Mouse (Mus musculus): ENCODE data around the gene Gm10961. TPM values are rescaled to one million over a fixed set of nuclear protein-coding genes. Genes with fewer than 3 reads are reported as not detected.

The Gm10961 gene
- polyA plus RNA-seq, 1 experiment, result not detected

GRCm38 (mm10) chr3:107612902-107613525, 18.1 kb upstream of the Gm10961 start:
- TF ChIP-seq POLR2A (IDR thresholded peaks at IDR 0.05; ENCODE audit: low read depth, low read length) (no peak), CTCF (conservative IDR thresholded peaks at IDR 0.05; ENCODE audit: insufficient read depth, insufficient read length, low read depth, low read length) (peak; percentile 97)
- Histone ChIP-seq H3K27me3 (replicated peaks; ENCODE audit: control insufficient read depth, insufficient read depth, low read length) (no peaks in the 10 kb centered on the region), H3K27ac (ENCODE audit: insufficient read depth, low read depth, low read length) (no peak overlapping the region), H3K4me1 (ENCODE audit: control insufficient read depth, insufficient read depth, low read length) (peaks cover 5% of the 10 kb centered on the region; the same call in 1 of the 2 replicates), H3K36me3 (ENCODE audit: control insufficient read depth, insufficient read depth, low read length) (peaks cover 6% of the 10 kb centered on the region), H3K4me3 (ENCODE audit: insufficient read depth, low read depth, low read length) (no peak overlapping the region)
- 50% methylated on average over 11 of the region's 11 CpGs for WGBS
- peak; percentile 92 for DNase-seq

DNA sequence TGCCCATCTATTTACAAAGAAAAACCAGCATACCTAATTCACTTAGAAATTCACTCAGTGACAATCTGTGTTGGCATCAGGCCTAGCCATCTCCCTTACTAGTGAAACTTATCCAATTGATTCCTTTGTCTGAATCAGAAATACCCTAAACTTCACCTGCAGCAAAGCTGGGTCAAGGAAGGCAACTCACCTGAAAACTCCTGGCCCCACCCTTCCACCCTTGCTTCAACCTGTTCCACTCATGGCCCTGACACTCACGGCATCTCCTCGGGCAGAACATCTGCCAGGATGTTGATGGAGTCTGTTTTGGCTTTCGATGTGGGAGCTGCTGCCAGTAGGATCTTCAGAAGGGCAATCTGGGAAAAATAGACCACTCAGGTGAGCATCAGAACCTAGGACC, 13.3 kb upstream of the Gm10961 start:
- H3K4me1 ChIP-seq (ENCODE audit: control insufficient read depth, insufficient read depth, low read length), result peaks cover under 1% of the 10 kb centered on the region; the same call in 1 of the 2 replicates
- WGBS, result 92% methylated on average over 3 of the region's 3 CpGs
- H3K4me3 ChIP-seq (ENCODE audit: insufficient read depth, low read depth, low read length), result no peak overlapping the region
- H3K27ac ChIP-seq (ENCODE audit: insufficient read depth, low read depth, low read length), result no peak overlapping the region
- no peaks in the 10 kb centered on the region for H3K27me3 ChIP-seq (replicated peaks; ENCODE audit: control insufficient read depth, insufficient read depth, low read length)
- TF ChIP-seq POLR2A (IDR thresholded peaks at IDR 0.05; ENCODE audit: low read depth, low read length), result no peak
- no peak for TF ChIP-seq CTCF (conservative IDR thresholded peaks at IDR 0.05; ENCODE audit: insufficient read depth, insufficient read length, low read depth, low read length)
- no peak for DNase-seq
- H3K36me3 ChIP-seq (ENCODE audit: control insufficient read depth, insufficient read depth, low read length), result peaks cover 17% of the 10 kb centered on the region

- Histone ChIP-seq H3K4me3 (ENCODE audit: insufficient read depth, low read depth, low read length) (no peak overlapping the region), H3K4me1 (ENCODE audit: control insufficient read depth, insufficient read depth, low read length) (no peaks in the 10 kb centered on the region), H3K27me3 (replicated peaks; ENCODE audit: control insufficient read depth, insufficient read depth, low read length) (no peaks in the 10 kb centered on the region), H3K27ac (ENCODE audit: insufficient read depth, low read depth, low read length) (no peak overlapping the region), H3K36me3 (ENCODE audit: control insufficient read depth, insufficient read depth, low read length) (peaks cover 20% of the 10 kb centered on the region)
- TF ChIP-seq CTCF (conservative IDR thresholded peaks at IDR 0.05; ENCODE audit: insufficient read depth, insufficient read length, low read depth, low read length) (no peak), POLR2A (IDR thresholded peaks at IDR 0.05; ENCODE audit: low read depth, low read length) (no peak)
- no peak for DNase-seq
- WGBS, result 82% methylated on average over 6 of the region's 6 CpGs
These were observed 11.2 kb upstream of the Gm10961 start for GRCm38 (mm10) chr3:107619911-107620310.

DNA sequence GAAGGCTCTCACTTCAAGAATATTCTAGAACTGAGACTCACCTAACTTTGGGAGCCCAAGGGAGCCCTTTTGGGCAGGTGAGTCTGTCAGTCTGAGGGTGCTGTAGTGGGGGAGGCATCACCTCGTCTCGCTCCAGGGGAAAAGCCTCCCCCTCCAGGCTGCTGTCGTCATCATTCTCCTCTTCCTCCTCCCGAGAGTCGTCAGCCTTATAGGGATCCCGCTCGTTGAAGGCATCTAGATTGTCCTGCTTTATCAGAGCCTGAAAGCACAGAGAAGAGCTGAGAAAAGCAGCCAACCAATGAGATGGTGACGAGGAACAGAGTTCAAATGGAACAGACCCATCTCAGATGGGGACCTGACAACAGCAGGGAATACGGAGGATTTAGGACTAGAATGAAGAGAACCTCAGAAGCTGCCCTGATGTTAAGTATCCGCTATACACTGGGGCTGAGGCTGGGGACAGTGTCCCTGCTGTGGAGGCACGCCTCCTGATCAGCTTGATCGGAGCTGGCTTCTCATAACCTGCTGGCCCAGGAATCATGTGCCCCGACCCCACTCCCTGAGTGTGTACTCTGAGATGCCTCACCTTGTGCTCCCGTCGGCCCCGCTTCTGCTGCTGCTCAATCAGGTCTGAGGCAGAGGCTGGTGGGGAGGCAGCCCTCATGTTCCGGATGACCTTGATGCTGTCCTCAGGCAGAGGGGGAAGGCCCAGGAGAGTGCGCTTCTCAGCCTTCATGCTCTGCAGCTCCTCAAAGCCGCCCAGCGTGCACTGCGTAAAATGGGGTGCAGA, 9.6 kb upstream of the Gm10961 start:
- no peak for DNase-seq
- 89% methylated on average over 21 of the region's 21 CpGs for WGBS
- peaks cover 20% of the 10 kb centered on the region for H3K36me3 ChIP-seq (ENCODE audit: control insufficient read depth, insufficient read depth, low read length)

GRCm38 (mm10) chr3:107622537-107622936, 8.6 kb upstream of the Gm10961 start:
- 97% methylated on average over 7 of the region's 7 CpGs for WGBS
- no peak for DNase-seq
- TF ChIP-seq POLR2A (IDR thresholded peaks at IDR 0.05; ENCODE audit: low read depth, low read length) (no peak), CTCF (conservative IDR thresholded peaks at IDR 0.05; ENCODE audit: insufficient read depth, insufficient read length, low read depth, low read length) (no peak)
- H3K4me3 ChIP-seq (ENCODE audit: insufficient read depth, low read depth, low read length), result no peak overlapping the region
- H3K27ac ChIP-seq (ENCODE audit: insufficient read depth, low read depth, low read length), result no peak overlapping the region
- no peaks in the 10 kb centered on the region for H3K4me1 ChIP-seq (ENCODE audit: control insufficient read depth, insufficient read depth, low read length)
- no peaks in the 10 kb centered on the region for H3K27me3 ChIP-seq (replicated peaks; ENCODE audit: control insufficient read depth, insufficient read depth, low read length)
- H3K36me3 ChIP-seq (ENCODE audit: control insufficient read depth, insufficient read depth, low read length), result peaks cover 21% of the 10 kb centered on the region

More for the DNA sequence above, 9.6 kb upstream of the Gm10961 start:
- TF ChIP-seq CTCF (conservative IDR thresholded peaks at IDR 0.05; ENCODE audit: insufficient read depth, insufficient read length, low read depth, low read length) (no peak), POLR2A (IDR thresholded peaks at IDR 0.05; ENCODE audit: low read depth, low read length) (no peak)
- Histone ChIP-seq H3K27ac (ENCODE audit: insufficient read depth, low read depth, low read length) (no peak overlapping the region), H3K4me1 (ENCODE audit: control insufficient read depth, insufficient read depth, low read length) (no peaks in the 10 kb centered on the region), H3K4me3 (ENCODE audit: insufficient read depth, low read depth, low read length) (no peak overlapping the region), H3K27me3 (replicated peaks; ENCODE audit: control insufficient read depth, insufficient read depth, low read length) (no peaks in the 10 kb centered on the region)

- 96% methylated on average over 8 of the region's 8 CpGs for WGBS
- DNase-seq, result no peak
- Histone ChIP-seq H3K36me3 (ENCODE audit: control insufficient read depth, insufficient read depth, low read length) (peaks cover 18% of the 10 kb centered on the region), H3K27ac (ENCODE audit: insufficient read depth, low read depth, low read length) (no peak overlapping the region), H3K27me3 (replicated peaks; ENCODE audit: control insufficient read depth, insufficient read depth, low read length) (no peaks in the 10 kb centered on the region), H3K4me3 (ENCODE audit: insufficient read depth, low read depth, low read length) (no peak overlapping the region), H3K4me1 (ENCODE audit: control insufficient read depth, insufficient read depth, low read length) (no peaks in the 10 kb centered on the region)
- no peak for TF ChIP-seq CTCF (conservative IDR thresholded peaks at IDR 0.05; ENCODE audit: insufficient read depth, insufficient read length, low read depth, low read length)
- no peak for TF ChIP-seq POLR2A (IDR thresholded peaks at IDR 0.05; ENCODE audit: low read depth, low read length)
These were observed 6.7 kb upstream of the Gm10961 start for GRCm38 (mm10) chr3:107624424-107624823.

DNA sequence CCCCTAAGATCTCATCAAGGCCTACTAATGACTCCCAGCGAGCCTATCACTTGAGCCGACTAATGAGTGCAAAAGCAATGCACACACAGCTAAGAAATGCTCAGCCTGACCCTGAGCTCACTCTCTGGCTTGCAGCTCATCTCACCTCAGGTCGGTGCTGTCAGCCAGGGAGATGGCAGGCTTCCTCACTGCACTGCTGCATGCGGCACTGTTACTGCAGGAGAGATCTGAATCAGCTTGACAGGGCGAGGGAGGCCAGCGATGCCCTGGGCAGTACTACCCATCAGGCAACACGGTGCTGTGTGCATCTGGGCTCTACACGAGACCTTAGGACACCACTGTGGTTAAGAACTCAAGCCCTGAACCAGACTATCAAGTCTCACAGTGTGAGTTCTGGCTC, 5.6 kb upstream of the Gm10961 start:
- TF ChIP-seq CTCF (conservative IDR thresholded peaks at IDR 0.05; ENCODE audit: insufficient read depth, insufficient read length, low read depth, low read length) (no peak), POLR2A (IDR thresholded peaks at IDR 0.05; ENCODE audit: low read depth, low read length) (no peak)

More for the DNA sequence above, 5.6 kb upstream of the Gm10961 start:
- peaks cover 10% of the 10 kb centered on the region for H3K36me3 ChIP-seq (ENCODE audit: control insufficient read depth, insufficient read depth, low read length)
- WGBS, result 94% methylated on average over 8 of the region's 8 CpGs
- H3K4me1 ChIP-seq (ENCODE audit: control insufficient read depth, insufficient read depth, low read length), result peaks cover 1% of the 10 kb centered on the region; the same call in 1 of the 2 replicates
- H3K4me3 ChIP-seq (ENCODE audit: insufficient read depth, low read depth, low read length), result no peak overlapping the region
- no peak for DNase-seq
- no peak overlapping the region for H3K27ac ChIP-seq (ENCODE audit: insufficient read depth, low read depth, low read length)
- H3K27me3 ChIP-seq (replicated peaks; ENCODE audit: control insufficient read depth, insufficient read depth, low read length), result no peaks in the 10 kb centered on the region

Measured in kidney, adult 2 months (tissue).